Mouse (Mus musculus): Measurements from ENCODE around the gene Ptpn14. TPM values are rescaled to one million over a fixed set of nuclear protein-coding genes. Genes with fewer than 3 reads are reported as not detected.

Ptpn14 gene
- total and polyA plus RNA-seq, 3 experiments = 11.9 to 30.1 (median 29.3) TPM

- Histone ChIP-seq H3K9ac (ENCODE audit: low read depth, low read length) (no peak overlapping the region), H3K27me3 (ENCODE audit: control insufficient read depth, insufficient read depth, low read length) (no peaks in the 10 kb centered on the region), H3K79me2 (replicated peaks; ENCODE audit: control insufficient read depth, insufficient read depth, low read length) (0 out of 2 replicates have a peak, but pooled peaks cover 1% of the 10 kb centered on the region), H3K4me3 (no peak overlapping the region), H3K36me3 (ENCODE audit: control insufficient read depth, insufficient read depth, low read length) (peaks cover 3% of the 10 kb centered on the region; the same call in 1 of the 2 replicates), H3K4me1 (ENCODE audit: control insufficient read depth, insufficient read depth, low read length) (peaks cover 34% of the 10 kb centered on the region), H3K27ac (peak overlapping the region; percentile 16; the same call in 1 of the 2 replicates)
- intact Hi-C loops (cut with DNase I) = no loop called here
- no peak for TF ChIP-seq POLR2A (IDR thresholded peaks at IDR 0.05; ENCODE audit: insufficient read depth, low read depth, low read length)
- 57% methylated on average over 5 of the region's 5 CpGs for WGBS
- DNase-seq = no peak
Observed at GRCm38 (mm10) chr1:189820111-189820510, 92.0 kb downstream of the Ptpn14 start.

GRCm38 (mm10) chr1:189824436-189824835 is 96.4 kb downstream of the Ptpn14 start:
- Histone ChIP-seq H3K79me2 (replicated peaks; ENCODE audit: control insufficient read depth, insufficient read depth, low read length) (0 out of 2 replicates have a peak, but pooled peaks cover 1% of the 10 kb centered on the region), H3K27me3 (ENCODE audit: control insufficient read depth, insufficient read depth, low read length) (no peaks in the 10 kb centered on the region), H3K27ac (peak overlapping the region; percentile 8; the same call in 1 of the 2 replicates), H3K9ac (ENCODE audit: low read depth, low read length) (no peak overlapping the region), H3K4me3 (no peak overlapping the region), H3K36me3 (ENCODE audit: control insufficient read depth, insufficient read depth, low read length) (peaks cover 4% of the 10 kb centered on the region; the same call in 1 of the 2 replicates), H3K4me1 (ENCODE audit: control insufficient read depth, insufficient read depth, low read length) (peaks cover 8% of the 10 kb centered on the region)
- TF ChIP-seq POLR2A (IDR thresholded peaks at IDR 0.05; ENCODE audit: insufficient read depth, low read depth, low read length) (no peak), EP300 (IDR thresholded peaks at IDR 0.05; ENCODE audit: insufficient read depth, low read depth, low read length) (no peak), CTCF (IDR thresholded peaks at IDR 0.05) (no peak)
- WGBS = 55% methylated on average over 5 of the region's 5 CpGs
- DNase-seq = no peak
- intact Hi-C loops (cut with DNase I) = no loop called here

GRCm38 (mm10) chr1:189830391-189830790 is 102.3 kb downstream of the Ptpn14 start:
- no peak for DNase-seq
- Histone ChIP-seq H3K9ac (ENCODE audit: low read depth, low read length) (no peak overlapping the region), H3K27ac (no peak overlapping the region), H3K4me3 (no peak overlapping the region), H3K27me3 (ENCODE audit: control insufficient read depth, insufficient read depth, low read length) (no peaks in the 10 kb centered on the region), H3K36me3 (ENCODE audit: control insufficient read depth, insufficient read depth, low read length) (no peaks in the 10 kb centered on the region), H3K4me1 (ENCODE audit: control insufficient read depth, insufficient read depth, low read length) (no peaks in the 10 kb centered on the region; the same call in 1 of the 2 replicates), H3K79me2 (replicated peaks; ENCODE audit: control insufficient read depth, insufficient read depth, low read length) (no peaks in the 10 kb centered on the region)
- intact Hi-C loops (cut with DNase I) = no loop called here
- 77% methylated on average over 4 of the region's 4 CpGs for WGBS
- TF ChIP-seq EP300 (IDR thresholded peaks at IDR 0.05; ENCODE audit: insufficient read depth, low read depth, low read length) = no peak
- no peak for TF ChIP-seq POLR2A (IDR thresholded peaks at IDR 0.05; ENCODE audit: insufficient read depth, low read depth, low read length)
- no peak for TF ChIP-seq CTCF (IDR thresholded peaks at IDR 0.05)

GRCm38 (mm10) chr1:189830797-189831232 is 102.7 kb downstream of the Ptpn14 start:
- H3K27ac ChIP-seq = no peak overlapping the region

GRCm38 (mm10) chr1:189833351-189833750 is 105.3 kb downstream of the Ptpn14 start:
- H3K9ac ChIP-seq (ENCODE audit: low read depth, low read length) = no peak overlapping the region
- no peak overlapping the region for H3K4me3 ChIP-seq
- H3K79me2 ChIP-seq (replicated peaks; ENCODE audit: control insufficient read depth, insufficient read depth, low read length) = no peaks in the 10 kb centered on the region
- DNase-seq = no peak
- no peak for TF ChIP-seq POLR2A (IDR thresholded peaks at IDR 0.05; ENCODE audit: insufficient read depth, low read depth, low read length)
- TF ChIP-seq CTCF (IDR thresholded peaks at IDR 0.05) = no peak
- no peak for TF ChIP-seq EP300 (IDR thresholded peaks at IDR 0.05; ENCODE audit: insufficient read depth, low read depth, low read length)
- no peak overlapping the region for H3K27ac ChIP-seq
- WGBS = 89% methylated on average over 7 of the region's 7 CpGs
- no peaks in the 10 kb centered on the region; the same call in 1 of the 2 replicates for H3K4me1 ChIP-seq (ENCODE audit: control insufficient read depth, insufficient read depth, low read length)
- H3K27me3 ChIP-seq (ENCODE audit: control insufficient read depth, insufficient read depth, low read length) = no peaks in the 10 kb centered on the region
- no peaks in the 10 kb centered on the region for H3K36me3 ChIP-seq (ENCODE audit: control insufficient read depth, insufficient read depth, low read length)
- intact Hi-C loops (cut with DNase I) = no loop called here

More at GRCm38 (mm10) chr1:189830797-189831232, 102.7 kb downstream of the Ptpn14 start:
- Histone ChIP-seq H3K36me3 (ENCODE audit: control insufficient read depth, insufficient read depth, low read length) (no peaks in the 10 kb centered on the region), H3K4me3 (no peak overlapping the region), H3K4me1 (ENCODE audit: control insufficient read depth, insufficient read depth, low read length) (no peaks in the 10 kb centered on the region; the same call in 1 of the 2 replicates), H3K9ac (ENCODE audit: low read depth, low read length) (no peak overlapping the region), H3K27me3 (ENCODE audit: control insufficient read depth, insufficient read depth, low read length) (no peaks in the 10 kb centered on the region), H3K79me2 (replicated peaks; ENCODE audit: control insufficient read depth, insufficient read depth, low read length) (no peaks in the 10 kb centered on the region)
- no peak for DNase-seq
- intact Hi-C loops (cut with DNase I) = no loop called here
- 48% methylated on average over 12 of the region's 12 CpGs for WGBS
- no peak for TF ChIP-seq POLR2A (IDR thresholded peaks at IDR 0.05; ENCODE audit: insufficient read depth, low read depth, low read length)

- no peak for TF ChIP-seq POLR2A (IDR thresholded peaks at IDR 0.05; ENCODE audit: insufficient read depth, low read depth, low read length)
- TF ChIP-seq CTCF (IDR thresholded peaks at IDR 0.05) = no peak
- no peak for TF ChIP-seq EP300 (IDR thresholded peaks at IDR 0.05; ENCODE audit: insufficient read depth, low read depth, low read length)
- WGBS = 95% methylated on average over 13 of the region's 13 CpGs
- no peaks in the 10 kb centered on the region for H3K79me2 ChIP-seq (replicated peaks; ENCODE audit: control insufficient read depth, insufficient read depth, low read length)
- H3K27me3 ChIP-seq (ENCODE audit: control insufficient read depth, insufficient read depth, low read length) = no peaks in the 10 kb centered on the region
- intact Hi-C loops (cut with DNase I) = no loop called here
- H3K9ac ChIP-seq (ENCODE audit: low read depth, low read length) = no peak overlapping the region
- no peaks in the 10 kb centered on the region; the same call in 1 of the 2 replicates for H3K4me1 ChIP-seq (ENCODE audit: control insufficient read depth, insufficient read depth, low read length)
- H3K36me3 ChIP-seq (ENCODE audit: control insufficient read depth, insufficient read depth, low read length) = no peaks in the 10 kb centered on the region
- no peak for DNase-seq
- no peak overlapping the region for H3K27ac ChIP-seq
- no peak overlapping the region for H3K4me3 ChIP-seq
Observed at GRCm38 (mm10) chr1:189834166-189834565, 106.1 kb downstream of the Ptpn14 start.
